Mouse (Mus musculus): ENCODE data around the gene 1700024P04Rik. TPM values are rescaled to one million over a fixed set of nuclear protein-coding genes. Genes with fewer than 3 reads are reported as not detected.
"Not testable (repeated sequence)": the region's sequence is repeated elsewhere in the genome, so short reads cannot be mapped to it uniquely, and the experiment has no call there.

1700024P04Rik gene
- polyA plus RNA-seq, 1 experiment from 2014 or later, result not detected

- WGBS, result 88% methylated on average over 11 of the region's 17 CpGs
Measured at GRCm38 (mm10) chr13:99006389-99007099, 22.2 kb upstream of the 1700024P04Rik start.

GRCm38 (mm10) chr13:99001652-99002051 lies 17.3 kb upstream of the 1700024P04Rik start:
- WGBS, result 98% methylated on average over 2 of the region's 2 CpGs
- not testable (repeated sequence) for H3K9ac ChIP-seq; H3K9me3 ChIP-seq (replicated peaks); ATAC-seq (ENCODE audit: low FRiP score); H3K27me3 ChIP-seq; H3K4me3 ChIP-seq; H3K4me2 ChIP-seq (replicated peaks); H3K4me1 ChIP-seq; H3K36me3 ChIP-seq; H3K27ac ChIP-seq

More at GRCm38 (mm10) chr13:99006389-99007099, 22.2 kb upstream of the 1700024P04Rik start:
- H3K36me3 ChIP-seq, result no peaks in the 10 kb centered on the region
- H3K27me3 ChIP-seq, result no peaks in the 10 kb centered on the region
- H3K9ac ChIP-seq, result no peak overlapping the region
- no peak for ATAC-seq (ENCODE audit: low FRiP score)
- no peak overlapping the region for H3K27ac ChIP-seq
- peaks cover 3% of the 10 kb centered on the region for H3K9me3 ChIP-seq (replicated peaks)
- H3K4me1 ChIP-seq, result no peaks in the 10 kb centered on the region
- no peak overlapping the region for H3K4me2 ChIP-seq (replicated peaks)
- no peak overlapping the region for H3K4me3 ChIP-seq

GRCm38 (mm10) chr13:98997025-98997424 lies 12.7 kb upstream of the 1700024P04Rik start:
- no peak overlapping the region for H3K27ac ChIP-seq
- H3K27me3 ChIP-seq, result no peaks in the 10 kb centered on the region
- 62% methylated on average over 5 of the region's 5 CpGs for WGBS
- no peaks in the 10 kb centered on the region for H3K36me3 ChIP-seq
- H3K9me3 ChIP-seq (replicated peaks), result no peaks in the 10 kb centered on the region
- ATAC-seq (ENCODE audit: low FRiP score), result no peak
- H3K4me1 ChIP-seq, result no peaks in the 10 kb centered on the region
- no peak overlapping the region for H3K4me2 ChIP-seq (replicated peaks)
- H3K9ac ChIP-seq, result no peak overlapping the region
- no peak overlapping the region for H3K4me3 ChIP-seq

GRCm38 (mm10) chr13:98977070-98977785 lies 7.1 kb downstream of the 1700024P04Rik start:
- Histone ChIP-seq H3K36me3 (no peaks in the 10 kb centered on the region), H3K27ac (no peak overlapping the region), H3K9me3 (replicated peaks) (0 out of 2 replicates have a peak, but pooled peaks cover 2% of the 10 kb centered on the region), H3K27me3 (no peaks in the 10 kb centered on the region), H3K4me2 (replicated peaks) (no peak overlapping the region), H3K4me1 (no peaks in the 10 kb centered on the region), H3K4me3 (no peak overlapping the region), H3K9ac (no peak overlapping the region)
- no peak for ATAC-seq (ENCODE audit: low FRiP score)
- 89% methylated on average over 4 of the region's 4 CpGs for WGBS

GRCm38 (mm10) chr13:98976022-98976421 lies 8.3 kb downstream of the 1700024P04Rik start:
- H3K27me3 ChIP-seq; H3K4me2 ChIP-seq (replicated peaks); H3K9ac ChIP-seq; H3K9me3 ChIP-seq (replicated peaks); H3K4me3 ChIP-seq; H3K36me3 ChIP-seq; H3K4me1 ChIP-seq; ATAC-seq (ENCODE audit: low FRiP score); H3K27ac ChIP-seq: not testable (repeated sequence)
- WGBS, result 69% methylated on average over 3 of the region's 3 CpGs

- Histone ChIP-seq H3K27me3 (no peaks in the 10 kb centered on the region), H3K9me3 (replicated peaks) (0 out of 2 replicates have a peak, but pooled peaks cover 2% of the 10 kb centered on the region), H3K9ac (no peak overlapping the region), H3K4me2 (replicated peaks) (no peak overlapping the region), H3K4me3 (no peak overlapping the region), H3K4me1 (no peaks in the 10 kb centered on the region), H3K36me3 (no peaks in the 10 kb centered on the region), H3K27ac (no peak overlapping the region)
- WGBS, result 91% methylated on average over 3 of the region's 3 CpGs
- no peak for ATAC-seq (ENCODE audit: low FRiP score)
Measured at GRCm38 (mm10) chr13:98972090-98972489, 12.3 kb downstream of the 1700024P04Rik start.

- Histone ChIP-seq H3K36me3 (no peaks in the 10 kb centered on the region), H3K9ac (no peak overlapping the region), H3K9me3 (replicated peaks) (0 out of 2 replicates have a peak, but pooled peaks cover 2% of the 10 kb centered on the region), H3K4me1 (no peaks in the 10 kb centered on the region), H3K27ac (no peak overlapping the region), H3K4me2 (replicated peaks) (no peak overlapping the region), H3K27me3 (no peaks in the 10 kb centered on the region), H3K4me3 (no peak overlapping the region)
- WGBS, result 71% methylated on average over 5 of the region's 5 CpGs
- no peak for ATAC-seq (ENCODE audit: low FRiP score)
Measured at GRCm38 (mm10) chr13:98971641-98972040, 12.7 kb downstream of the 1700024P04Rik start.

- no peak overlapping the region for H3K4me3 ChIP-seq
- no peak overlapping the region for H3K4me2 ChIP-seq (replicated peaks)
- H3K36me3 ChIP-seq, result no peaks in the 10 kb centered on the region
- no peaks in the 10 kb centered on the region for H3K9me3 ChIP-seq (replicated peaks)
- H3K9ac ChIP-seq, result no peak overlapping the region
- no peak for ATAC-seq (ENCODE audit: low FRiP score)
- H3K4me1 ChIP-seq, result no peaks in the 10 kb centered on the region
- no peaks in the 10 kb centered on the region for H3K27me3 ChIP-seq
- H3K27ac ChIP-seq, result no peak overlapping the region
- 74% methylated on average over 4 of the region's 4 CpGs for WGBS
Measured at GRCm38 (mm10) chr13:98968517-98968916, 15.8 kb downstream of the 1700024P04Rik start.

GRCm38 (mm10) chr13:98967942-98968341 lies 16.4 kb downstream of the 1700024P04Rik start:
- Histone ChIP-seq H3K9me3 (replicated peaks) (no peaks in the 10 kb centered on the region), H3K9ac (no peak overlapping the region), H3K4me2 (replicated peaks) (no peak overlapping the region), H3K4me1 (no peaks in the 10 kb centered on the region), H3K27ac (no peak overlapping the region), H3K36me3 (no peaks in the 10 kb centered on the region), H3K27me3 (no peaks in the 10 kb centered on the region), H3K4me3 (no peak overlapping the region)
- ATAC-seq (ENCODE audit: low FRiP score), result no peak
- WGBS, result 86% methylated on average over 6 of the region's 6 CpGs

- Histone ChIP-seq H3K9me3 (replicated peaks) (no peaks in the 10 kb centered on the region), H3K27me3 (no peaks in the 10 kb centered on the region), H3K27ac (no peak overlapping the region), H3K4me3 (no peak overlapping the region), H3K36me3 (no peaks in the 10 kb centered on the region), H3K9ac (no peak overlapping the region), H3K4me1 (no peaks in the 10 kb centered on the region), H3K4me2 (replicated peaks) (no peak overlapping the region)
- no peak for ATAC-seq (ENCODE audit: low FRiP score)
- WGBS, result 85% methylated on average over 5 of the region's 5 CpGs
Measured at GRCm38 (mm10) chr13:98966583-98966982, 17.8 kb downstream of the 1700024P04Rik start.

GRCm38 (mm10) chr13:98963612-98964011 lies 20.8 kb downstream of the 1700024P04Rik start:
- Histone ChIP-seq H3K9me3 (replicated peaks) (no peaks in the 10 kb centered on the region), H3K27me3 (no peaks in the 10 kb centered on the region), H3K36me3 (no peaks in the 10 kb centered on the region), H3K9ac (no peak overlapping the region), H3K4me3 (no peak overlapping the region), H3K4me1 (no peaks in the 10 kb centered on the region), H3K27ac (no peak overlapping the region), H3K4me2 (replicated peaks) (no peak overlapping the region)
- 83% methylated on average over 1 of the region's 1 CpGs for WGBS
- no peak for ATAC-seq (ENCODE audit: low FRiP score)

- Histone ChIP-seq H3K27ac (no peak overlapping the region), H3K27me3 (no peaks in the 10 kb centered on the region), H3K4me3 (no peak overlapping the region), H3K4me2 (replicated peaks) (no peak overlapping the region), H3K4me1 (peaks cover 3% of the 10 kb centered on the region; the same call in 1 of the 2 replicates), H3K9ac (no peak overlapping the region), H3K9me3 (replicated peaks) (no peaks in the 10 kb centered on the region), H3K36me3 (no peaks in the 10 kb centered on the region)
- no peak for ATAC-seq (ENCODE audit: low FRiP score)
- WGBS, result 42% methylated on average over 2 of the region's 2 CpGs
Measured at GRCm38 (mm10) chr13:98958177-98958576, 26.2 kb downstream of the 1700024P04Rik start.

Measured in hindbrain, embryonic 12.5 days (tissue).